Mouse (Mus musculus) limb, embryonic 11.5 days (tissue): Measurements from ENCODE around the gene Hapln2. TPM values are rescaled to one million over a fixed set of nuclear protein-coding genes. Genes with fewer than 3 reads are reported as not detected.

Experiments
- polyA plus RNA-seq: library from polyadenylated mRNA; unstranded; fragments of >200 nt; fragmentation: Nextera tagmentation; extraction: Ambion mirVana; gene quantifications from 2 replicates; pipeline ENCODE4 v1.2.1, GENCODE M21; 2014

Gene Hapln2
- polyA plus RNA-seq, 1 experiment from 2014 or later: 0.44 TPM

Other genes with a start within 250 kb of the Hapln2 start
- 0.21 and 0.44 TPM in 2 replicates for gene Ntrk1, start 232.4 kb downstream of the Hapln2 start, polyA plus RNA-seq
- 0.12 and 0.26 TPM in 2 replicates for gene Insrr, start 230.6 kb downstream of the Hapln2 start, polyA plus RNA-seq
- gene Pear1, start 203.3 kb downstream of the Hapln2 start, polyA plus RNA-seq: 9.4 and 11.3 TPM in 2 replicates
- gene Sh2d2a, start 180.8 kb downstream of the Hapln2 start, polyA plus RNA-seq: not detected in 2 replicates
- 24.1 and 24.4 TPM in 2 replicates for gene Prcc, start 142.0 kb downstream of the Hapln2 start, polyA plus RNA-seq
- gene Hdgf, start 121.3 kb downstream of the Hapln2 start, polyA plus RNA-seq: 305 and 311 TPM in 2 replicates
- gene Mrpl24, start 108.1 kb downstream of the Hapln2 start, polyA plus RNA-seq: 76.2 and 76.8 TPM in 2 replicates
- 51.7 and 67.0 TPM in 2 replicates for gene Isg20l2, start 97.3 kb downstream of the Hapln2 start, polyA plus RNA-seq
- 17.2 and 19.5 TPM in 2 replicates for gene Rrnad1, start 96.9 kb downstream of the Hapln2 start, polyA plus RNA-seq
- gene Crabp2, start 78.9 kb downstream of the Hapln2 start, polyA plus RNA-seq: 796 and 836 TPM in 2 replicates
- 7.9 and 8.8 TPM in 2 replicates for gene Nes, start 56.5 kb downstream of the Hapln2 start, polyA plus RNA-seq
- not detected in 2 replicates for gene Bcan, start 27.4 kb downstream of the Hapln2 start, polyA plus RNA-seq
- 36.9 and 44.1 TPM in 2 replicates for gene Gpatch4, start 15.5 kb upstream of the Hapln2 start, polyA plus RNA-seq
- 171 and 172 TPM in 2 replicates for gene Naxe, start 30.9 kb upstream of the Hapln2 start, polyA plus RNA-seq
- not detected in 2 replicates for gene Ttc24, start 50.7 kb upstream of the Hapln2 start, polyA plus RNA-seq
- gene Iqgap3, start 54.4 kb upstream of the Hapln2 start, polyA plus RNA-seq: 16.0 and 19.6 TPM in 2 replicates
- 12.6 and 14.3 TPM in 2 replicates for gene Mef2d, start 114.8 kb upstream of the Hapln2 start, polyA plus RNA-seq
- gene Rhbg, start 227.1 kb upstream of the Hapln2 start, polyA plus RNA-seq: 0.11 and 0.60 TPM in 2 replicates